Mouse (Mus musculus) spleen, adult 2 months (tissue): ENCODE data around the gene Odf4.

Experiments
- CTCF ChIP-seq: fragments of 200-500 bp; IDR thresholded peaks from 2 replicates; pipeline ENCODE4 v1.5.1; 2011; ENCODE audit warnings: mild to moderate bottlenecking, inconsistent platforms; ENCODE audit not compliant: insufficient read depth, insufficient read length, insufficient replicate concordance; ENCODE audit errors: extremely low read depth
- POLR2A ChIP-seq: fragments of 200-500 bp; IDR thresholded peaks from 2 replicates; pipeline ENCODE4 v1.6.1; 2011; ENCODE audit warnings: low read depth, low read length, inconsistent platforms

GRCm38 (mm10) chr11:68968752-68969151 lies 41.9 kb upstream of the Odf4 start:
- no peak for TF ChIP-seq CTCF
- TF ChIP-seq POLR2A, result no peak
